Mouse (Mus musculus) testis, adult 2 months (tissue): ENCODE measurements around the gene Usp24. TPM values are rescaled to one million over a fixed set of nuclear protein-coding genes. Genes with fewer than 3 reads are reported as not detected.
"Not testable (repeated sequence)": the region's sequence is repeated elsewhere in the genome, so short reads cannot be mapped to it uniquely, and the experiment has no call there.

Experiments
- H3K27ac ChIP-seq: fragments of 200-500 bp; 2 replicates; pipeline ENCODE4 v1.5.1; 2012; ENCODE audit warnings: low read depth, low read length; ENCODE audit not compliant: control insufficient read depth, insufficient read depth
- H3K27me3 ChIP-seq: fragments of 200-500 bp; 2 replicates; pipeline ENCODE4 v1.6.1; 2012; ENCODE audit warnings: mild to moderate bottlenecking, low read length, moderate library complexity; ENCODE audit not compliant: control insufficient read depth, insufficient read depth
- H3K36me3 ChIP-seq: fragments of 200-500 bp; 2 replicates; pipeline ENCODE4 v1.6.1; 2012; ENCODE audit warnings: mild to moderate bottlenecking, low read length; ENCODE audit not compliant: control insufficient read depth, insufficient read depth
- H3K4me1 ChIP-seq: fragments of 200-500 bp; 2 replicates; pipeline ENCODE4 v1.6.1; 2012; ENCODE audit warnings: low read length; ENCODE audit not compliant: control insufficient read depth, insufficient read depth
- H3K4me3 ChIP-seq: fragments of 200-500 bp; 2 replicates; pipeline ENCODE4 v1.5.1; 2012; ENCODE audit warnings: low read depth, mild to moderate bottlenecking, low read length, moderate library complexity, mixed read lengths; ENCODE audit not compliant: control insufficient read depth
- CTCF ChIP-seq: fragments of 200-500 bp; IDR thresholded peaks from 2 replicates; pipeline ENCODE4 v1.5.1; 2012; ENCODE audit warnings: low read depth, mild to moderate bottlenecking, inconsistent platforms, low read length, moderate library complexity; ENCODE audit not compliant: control insufficient read depth, insufficient read depth, insufficient replicate concordance
- POLR2A ChIP-seq: fragments of 200-500 bp; IDR thresholded peaks from 2 replicates; pipeline ENCODE4 v1.6.1; 2012; ENCODE audit warnings: low read depth, mild to moderate bottlenecking, inconsistent platforms, low read length, moderate library complexity; ENCODE audit not compliant: control insufficient read depth
- polyA plus RNA-seq: library from polyadenylated mRNA; depleted of rRNA; stranded (reverse); fragments of >200 nt; gene quantifications from 2 replicates; pipeline ENCODE4 v1.2.3, GENCODE M21; 2012

Usp24 gene
- polyA plus RNA-seq, 1 experiment, result 11.5 TPM

DNA sequence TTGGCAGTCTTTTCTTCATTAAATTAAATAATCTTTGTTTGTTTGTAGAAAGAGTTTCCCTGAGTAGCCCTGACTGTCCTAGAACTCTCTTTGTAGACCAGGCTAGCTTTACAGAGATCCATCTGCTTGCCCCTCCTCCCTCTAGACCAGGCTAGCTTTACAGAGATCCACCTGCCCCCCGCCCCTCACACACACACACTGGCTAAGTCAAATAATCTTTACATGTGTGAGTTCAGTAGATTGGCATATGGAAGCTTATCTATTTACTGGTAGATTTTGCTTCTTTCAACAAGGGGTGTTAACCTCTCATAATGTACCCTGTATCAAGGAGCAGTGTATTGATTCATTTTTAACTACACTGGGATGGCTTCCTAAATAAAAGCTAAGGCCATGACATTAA is 19.8 kb downstream of the Usp24 start:
- 0 out of 2 replicates have a peak, but pooled peaks cover 2% of the 10 kb centered on the region for H3K4me1 ChIP-seq
- H3K27ac ChIP-seq, result no peak overlapping the region
- H3K27me3 ChIP-seq, result no peaks in the 10 kb centered on the region
- no peaks in the 10 kb centered on the region for H3K36me3 ChIP-seq
- no peak for TF ChIP-seq CTCF
- TF ChIP-seq POLR2A, result no peak
- H3K4me3 ChIP-seq, result no peak overlapping the region

DNA sequence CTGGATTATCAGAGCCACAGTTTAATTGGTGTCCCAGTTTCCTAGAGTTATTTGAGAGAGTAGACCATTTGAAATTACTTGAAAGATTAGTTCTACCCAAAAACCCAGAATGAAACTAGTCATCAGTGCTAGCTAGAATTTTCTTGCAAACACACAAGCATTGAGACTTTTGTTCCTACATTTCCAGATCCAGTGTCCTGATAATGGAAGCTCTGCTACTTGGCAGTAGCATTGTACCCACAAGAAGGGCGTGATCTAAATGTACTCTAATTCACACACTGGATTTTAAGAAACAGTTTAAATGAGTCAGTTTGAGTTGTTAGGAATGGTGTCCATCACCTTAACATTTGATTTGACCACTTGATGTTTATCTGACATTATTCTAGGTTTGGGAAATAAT is 31.7 kb downstream of the Usp24 start:
- TF ChIP-seq CTCF (no peak), POLR2A (no peak)
- Histone ChIP-seq H3K4me1 (no peaks in the 10 kb centered on the region), H3K27me3 (no peaks in the 10 kb centered on the region), H3K27ac (no peak overlapping the region), H3K36me3 (no peaks in the 10 kb centered on the region; the same call in none of the 2 replicates), H3K4me3 (no peak overlapping the region)

DNA sequence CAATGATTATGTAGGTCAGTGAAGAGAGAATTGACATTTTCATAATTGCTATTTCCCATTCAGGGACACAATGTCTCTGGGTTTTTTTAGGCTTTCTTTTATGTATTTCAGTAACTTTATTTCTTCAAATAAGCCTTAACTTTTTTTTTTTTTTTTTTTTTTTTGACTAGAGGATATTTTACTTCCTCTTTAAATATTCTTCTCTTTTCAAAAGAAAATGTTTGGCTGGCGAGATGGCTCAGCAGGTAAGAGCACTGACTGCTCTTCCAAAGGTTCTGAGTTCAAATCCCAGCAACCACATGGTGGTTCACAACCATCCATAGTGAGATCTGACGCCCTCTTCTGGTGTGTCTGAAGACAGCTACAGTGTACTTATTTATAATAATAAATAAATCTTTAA is 39.0 kb downstream of the Usp24 start:
- H3K27ac ChIP-seq, H3K36me3 ChIP-seq: not testable (repeated sequence)

DNA sequence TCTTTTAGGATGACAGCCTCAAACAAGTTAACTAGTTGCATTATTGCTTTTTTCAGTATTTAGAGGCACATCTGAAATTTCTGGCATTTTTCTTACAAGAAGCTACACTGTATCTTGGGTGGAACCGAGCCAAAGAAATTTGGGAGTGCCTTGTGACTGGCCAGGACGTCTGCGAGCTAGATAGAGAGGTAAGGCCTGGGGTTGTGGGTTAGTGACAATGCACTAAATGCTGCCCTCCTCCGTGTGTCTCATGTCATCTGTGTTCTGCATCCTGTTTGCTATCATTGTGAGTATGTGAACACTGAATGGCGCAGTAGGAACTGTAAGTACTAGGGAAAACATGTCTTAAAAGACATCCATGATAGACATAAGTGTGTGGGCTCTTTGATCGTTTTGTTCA is 54.0 kb downstream of the Usp24 start:
- Histone ChIP-seq H3K4me3 (no peak overlapping the region), H3K27me3 (no peaks in the 10 kb centered on the region), H3K36me3 (no peaks in the 10 kb centered on the region; the same call in 1 of the 2 replicates), H3K4me1 (no peaks in the 10 kb centered on the region), H3K27ac (no peak overlapping the region)
- no peak for TF ChIP-seq CTCF
- no peak for TF ChIP-seq POLR2A

More for the DNA sequence above, 39.0 kb downstream of the Usp24 start:
- H3K27me3 ChIP-seq, H3K4me3 ChIP-seq, H3K4me1 ChIP-seq: not testable (repeated sequence)

DNA sequence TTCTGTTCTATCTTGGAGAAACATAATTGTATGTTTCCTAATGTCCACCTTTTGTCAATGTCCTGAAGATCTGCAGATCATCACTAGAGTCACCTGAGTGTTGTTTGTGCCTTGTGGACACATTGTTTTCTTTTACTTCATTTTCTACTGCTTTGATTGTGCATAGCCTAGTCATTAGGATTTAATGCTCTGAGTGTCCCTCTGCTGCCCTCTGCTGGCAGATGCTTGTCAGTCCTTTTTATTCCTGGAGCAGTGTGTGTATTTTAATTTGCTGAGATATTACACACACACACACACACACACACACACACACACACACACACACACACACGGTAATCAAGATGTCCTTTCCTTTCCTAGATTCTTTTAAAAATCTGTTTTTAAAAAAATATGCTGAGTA is 59.8 kb downstream of the Usp24 start:
- H3K4me3 ChIP-seq, result no peak overlapping the region
- no peak overlapping the region for H3K27ac ChIP-seq
- no peak for TF ChIP-seq POLR2A
- no peak for TF ChIP-seq CTCF
- H3K27me3 ChIP-seq, result no peaks in the 10 kb centered on the region
- no peaks in the 10 kb centered on the region; the same call in 1 of the 2 replicates for H3K36me3 ChIP-seq
- no peaks in the 10 kb centered on the region for H3K4me1 ChIP-seq

DNA sequence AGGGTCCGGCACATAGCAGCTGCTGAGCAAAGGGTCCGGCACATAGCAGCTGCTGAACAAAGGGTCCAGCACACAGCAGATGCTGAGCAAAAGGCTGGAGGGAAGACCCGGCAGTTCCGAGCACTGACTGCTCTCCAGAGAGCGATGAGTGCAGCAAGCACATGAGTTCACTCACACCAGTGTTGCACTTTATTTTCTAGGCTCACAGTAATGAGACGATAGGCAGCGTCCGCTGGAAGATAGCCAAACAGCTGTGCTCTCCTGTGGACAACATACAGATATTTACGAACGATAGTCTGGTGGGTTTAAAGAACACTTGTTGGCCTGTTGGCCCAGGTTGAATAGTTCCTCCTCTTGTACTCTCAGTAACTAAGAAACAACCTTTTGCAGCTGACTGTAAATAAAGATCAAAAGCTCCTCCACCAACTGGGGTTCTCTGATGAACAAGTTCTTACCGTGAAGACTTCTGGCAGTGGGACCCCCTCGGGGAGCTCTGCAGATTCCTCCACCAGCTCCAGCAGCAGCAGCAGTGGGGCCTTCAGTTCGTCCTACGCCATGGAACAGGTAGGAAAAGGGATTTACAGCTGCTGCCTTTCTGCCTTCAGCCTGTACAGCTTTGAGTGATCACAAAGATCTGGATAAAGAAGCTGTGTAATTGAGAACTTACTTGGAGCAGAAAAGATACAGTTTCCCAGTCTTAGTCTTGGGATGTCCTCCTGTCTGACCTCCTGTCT is 63.0 kb downstream of the Usp24 start:
- no peak for TF ChIP-seq POLR2A
- TF ChIP-seq CTCF, result no peak
- no peaks in the 10 kb centered on the region for H3K27me3 ChIP-seq
- H3K27ac ChIP-seq, result no peak overlapping the region
- no peak overlapping the region for H3K4me3 ChIP-seq
- H3K4me1 ChIP-seq, result no peaks in the 10 kb centered on the region
- peaks cover 5% of the 10 kb centered on the region for H3K36me3 ChIP-seq

DNA sequence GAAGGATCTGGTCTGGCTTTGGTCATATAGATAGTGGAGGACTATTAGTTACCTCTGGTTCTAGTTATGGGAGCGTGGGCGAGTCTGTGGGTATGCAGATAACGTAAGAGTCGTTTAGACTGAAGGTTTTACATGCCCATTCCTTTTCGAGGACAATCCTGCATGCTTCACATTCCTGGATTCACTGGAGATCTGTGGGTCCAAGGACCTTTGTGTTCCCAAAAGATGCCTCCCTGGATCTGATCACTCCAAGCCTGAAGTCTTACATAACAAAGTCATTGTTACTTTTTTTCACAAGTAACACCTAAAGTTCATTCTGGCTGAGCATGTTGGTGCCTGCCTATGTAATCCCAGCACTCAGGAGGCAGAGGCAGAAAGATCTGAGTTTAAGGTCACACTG is 65.1 kb downstream of the Usp24 start:
- Histone ChIP-seq H3K27ac (no peak overlapping the region), H3K27me3 (no peaks in the 10 kb centered on the region), H3K4me3 (no peak overlapping the region), H3K4me1 (no peaks in the 10 kb centered on the region), H3K36me3 (peaks cover 9% of the 10 kb centered on the region)
- no peak for TF ChIP-seq POLR2A
- no peak for TF ChIP-seq CTCF

DNA sequence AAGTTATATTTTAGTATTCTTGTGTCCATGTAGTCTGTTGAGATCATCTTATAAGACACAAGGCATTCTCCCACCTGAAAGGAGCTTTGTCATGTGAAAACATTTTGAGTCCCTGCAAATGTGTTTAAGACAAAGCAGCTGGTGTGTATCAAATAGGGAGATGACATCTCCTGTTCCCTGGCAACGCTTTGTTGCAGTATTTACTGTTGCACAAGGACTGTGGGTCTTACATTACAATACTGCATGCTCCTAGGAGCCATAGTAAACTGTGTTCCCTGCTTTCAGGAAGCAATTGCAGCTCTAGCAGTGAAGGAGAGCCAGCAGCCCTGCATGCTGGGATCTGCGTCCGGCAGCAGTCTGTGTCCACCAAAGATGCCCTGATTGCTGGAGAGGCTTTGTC is 73.9 kb downstream of the Usp24 start:
- H3K27ac ChIP-seq, result no peak overlapping the region
- no peaks in the 10 kb centered on the region for H3K4me1 ChIP-seq
- H3K27me3 ChIP-seq, result no peaks in the 10 kb centered on the region
- no peak overlapping the region for H3K4me3 ChIP-seq
- peaks cover 10% of the 10 kb centered on the region for H3K36me3 ChIP-seq
- no peak for TF ChIP-seq CTCF
- TF ChIP-seq POLR2A, result no peak
